In the genomic region with DNA sequence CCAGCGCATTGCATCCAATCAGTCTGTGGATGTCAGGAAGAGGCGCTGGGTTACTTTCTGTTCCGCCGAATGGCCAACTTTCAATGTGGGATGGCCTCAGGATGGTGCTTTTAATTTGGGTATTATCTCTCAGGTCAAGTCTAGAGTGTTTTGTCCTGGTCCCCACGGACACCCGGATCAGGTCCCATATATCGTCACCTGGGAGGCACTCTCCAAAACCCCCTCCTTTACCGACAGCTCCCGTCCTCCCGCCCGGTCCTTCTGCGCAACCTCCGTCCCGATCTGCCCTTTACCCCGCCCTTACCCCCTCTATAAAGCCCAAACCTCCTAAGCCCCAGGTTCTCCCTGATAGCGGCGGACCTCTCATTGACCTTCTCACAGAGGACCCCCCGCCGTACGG, we compare ENCODE assay signal across 7 mouse cellular contexts. TPM values are rescaled to one million over a fixed set of nuclear protein-coding genes. Genes with fewer than 3 reads are reported as not detected.
DNase-seq lines count a peak whose midpoint lies in the region; ATAC-seq and TF ChIP-seq lines count a peak whose summit lies in the region.
"Not testable (repeated sequence)": the region's sequence is repeated elsewhere in the genome, so short reads cannot be mapped to it uniquely, and the experiment has no call there.

No protein-coding gene starts in this region.

- intact Hi-C loops in gastrocnemius, adult 2 months (cut with DNase I), result not testable (repeated sequence)

- H3K27me3 ChIP-seq in embryonic facial prominence, embryonic 14.5 days (replicated peaks; ENCODE audit: control insufficient read depth, insufficient read depth, low read length); hindbrain, embryonic 12.5 days; kidney, embryonic 15.5 days; liver, embryonic 11.5 days (replicated peaks; ENCODE audit: control insufficient read depth, insufficient read depth, low read length): not testable (repeated sequence)
- H3K27me3 ChIP-seq in midbrain, embryonic 10.5 days (ENCODE audit: low read depth, poor library complexity, severe bottlenecking), result peaks cover 17% of the 10 kb centered on the region

- H3K9me3 ChIP-seq in embryonic facial prominence, embryonic 14.5 days (ENCODE audit: control insufficient read depth, low read length); hindbrain, embryonic 12.5 days (replicated peaks); kidney, embryonic 15.5 days (replicated peaks); liver, embryonic 11.5 days (ENCODE audit: control insufficient read depth, low read length); midbrain, embryonic 10.5 days (replicated peaks): not testable (repeated sequence)

- peak overlapping the region; percentile 30 for H3K4me3 ChIP-seq in embryonic facial prominence, embryonic 14.5 days (ENCODE audit: low read depth, low read length)
- H3K4me3 ChIP-seq in gastrocnemius, adult 2 months, result peak overlapping the region; percentile 67
- H3K4me3 ChIP-seq in hindbrain, embryonic 12.5 days, result peak overlapping the region; percentile 30; the same call in 1 of the 2 replicates
- H3K4me3 ChIP-seq in kidney, embryonic 15.5 days (replicated peaks), result peak overlapping the region; percentile 41
- peak overlapping the region; percentile 39 for H3K4me3 ChIP-seq in liver, embryonic 11.5 days (ENCODE audit: low read depth, low read length)
- peak overlapping the region; percentile 46 for H3K4me3 ChIP-seq in midbrain, embryonic 10.5 days
- H3K4me3 ChIP-seq in olfactory bulb, adult 2 months (ENCODE audit: insufficient read depth, low read depth, low read length), result peak overlapping the region; percentile 46

- TF ChIP-seq CTCF in gastrocnemius, adult 2 months (IDR thresholded peaks at IDR 0.05); olfactory bulb, adult 2 months (IDR thresholded peaks at IDR 0.05; ENCODE audit: insufficient read depth, low read depth, low read length): not testable (repeated sequence)

- not testable (repeated sequence) for H3K27ac ChIP-seq in embryonic facial prominence, embryonic 14.5 days (replicated peaks; ENCODE audit: low read depth, low read length); hindbrain, embryonic 12.5 days; kidney, embryonic 15.5 days; liver, embryonic 11.5 days (ENCODE audit: low read depth, low read length); midbrain, embryonic 10.5 days (replicated peaks); olfactory bulb, adult 2 months (ENCODE audit: insufficient read depth, low read depth, low read length)
- H3K27ac ChIP-seq in gastrocnemius, adult 2 months, result peak overlapping the region; percentile 75; the same call in 1 of the 2 replicates

- H3K36me3 ChIP-seq in embryonic facial prominence, embryonic 14.5 days (ENCODE audit: control insufficient read depth, insufficient read depth, low read length); hindbrain, embryonic 12.5 days; kidney, embryonic 15.5 days; liver, embryonic 11.5 days (ENCODE audit: control insufficient read depth, insufficient read depth, low read length); midbrain, embryonic 10.5 days: not testable (repeated sequence)

- ATAC-seq in embryonic facial prominence, embryonic 14.5 days (ENCODE audit: low read depth); hindbrain, embryonic 12.5 days (ENCODE audit: low FRiP score); kidney, embryonic 15.5 days (replicated peaks; ENCODE audit: low FRiP score); liver, embryonic 11.5 days (replicated peaks; ENCODE audit: low FRiP score): not testable (repeated sequence)

- H3K4me2 ChIP-seq in embryonic facial prominence, embryonic 14.5 days (ENCODE audit: low read depth, low read length); hindbrain, embryonic 12.5 days (replicated peaks); kidney, embryonic 15.5 days; liver, embryonic 11.5 days: not testable (repeated sequence)

- no CpG with 5 or more reads among the region's 20 CpGs for WGBS in embryonic facial prominence, embryonic 14.5 days
- WGBS in hindbrain, embryonic 12.5 days, result no CpG with 5 or more reads among the region's 20 CpGs
- WGBS in kidney, embryonic 15.5 days, result no CpG with 5 or more reads among the region's 20 CpGs
- no CpG with 5 or more reads among the region's 20 CpGs for WGBS in liver, embryonic 11.5 days
- no CpG with 5 or more reads among the region's 20 CpGs for WGBS in midbrain, embryonic 10.5 days
- no CpG with 5 or more reads among the region's 20 CpGs for WGBS in olfactory bulb, adult 2 months

- not testable (repeated sequence) for DNase-seq in embryonic facial prominence, embryonic 14.5 days (ENCODE audit: low spot score); gastrocnemius, adult 2 months; liver, embryonic 11.5 days (ENCODE audit: low spot score); midbrain, embryonic 10.5 days (ENCODE audit: low spot score)

- not testable (repeated sequence) for TF ChIP-seq POLR2A in olfactory bulb, adult 2 months (IDR thresholded peaks at IDR 0.05; ENCODE audit: insufficient read depth, low read depth, low read length)

- H3K9ac ChIP-seq in embryonic facial prominence, embryonic 14.5 days (ENCODE audit: low read depth, low read length), result peak overlapping the region; percentile 55; the same call in 1 of the 2 replicates
- not testable (repeated sequence) for H3K9ac ChIP-seq in hindbrain, embryonic 12.5 days; kidney, embryonic 15.5 days; liver, embryonic 11.5 days (ENCODE audit: low read depth, low read length)

- H3K4me1 ChIP-seq in embryonic facial prominence, embryonic 14.5 days (ENCODE audit: control insufficient read depth, insufficient read depth, low read length); hindbrain, embryonic 12.5 days; kidney, embryonic 15.5 days; liver, embryonic 11.5 days (replicated peaks; ENCODE audit: control insufficient read depth, insufficient read depth, low read length); midbrain, embryonic 10.5 days; olfactory bulb, adult 2 months (ENCODE audit: control insufficient read depth, insufficient read depth, low read length): not testable (repeated sequence)

RNA-seq across cellular contexts. Expression of gene Chd9, which starts 59.2 kb away (rescaled TPM):
- 114 and 123 TPM in 2 replicates for polyA plus RNA-seq in embryonic facial prominence, embryonic 14.5 days (2014; fragmentation: Nextera tagmentation; extraction: Ambion mirVana)
- total RNA-seq in gastrocnemius, adult 2 months (2021), result 10 to 100 TPM; 47.2 to 49.5 TPM
- polyA plus RNA-seq in hindbrain, embryonic 12.5 days (2016; fragmentation: Nextera tagmentation; extraction: Ambion mirVana), result 83.7 and 88.1 TPM in 2 replicates
- 74.6 and 80.4 TPM in 2 replicates for polyA plus RNA-seq in kidney, embryonic 15.5 days (2015; fragmentation: Nextera tagmentation; extraction: Ambion mirVana)
- polyA plus RNA-seq in liver, embryonic 11.5 days (2014; fragmentation: Nextera tagmentation; extraction: Ambion mirVana), result 22.0 and 25.3 TPM in 2 replicates
- 29.0 and 37.6 TPM in 2 replicates for polyA plus RNA-seq in midbrain, embryonic 10.5 days (2016; fragmentation: Nextera tagmentation; extraction: Ambion mirVana)
- 52.6 TPM in 1 of 2 replicates, not detected in the other for polyA plus RNA-seq in olfactory bulb, adult 2 months (2012; ENCODE audit: insufficient read depth, insufficient read length, low replicate concordance, missing spikeins)
